Mouse (Mus musculus): ENCODE data around the gene Ctnnbl1.

The Ctnnbl1 gene

DNA sequence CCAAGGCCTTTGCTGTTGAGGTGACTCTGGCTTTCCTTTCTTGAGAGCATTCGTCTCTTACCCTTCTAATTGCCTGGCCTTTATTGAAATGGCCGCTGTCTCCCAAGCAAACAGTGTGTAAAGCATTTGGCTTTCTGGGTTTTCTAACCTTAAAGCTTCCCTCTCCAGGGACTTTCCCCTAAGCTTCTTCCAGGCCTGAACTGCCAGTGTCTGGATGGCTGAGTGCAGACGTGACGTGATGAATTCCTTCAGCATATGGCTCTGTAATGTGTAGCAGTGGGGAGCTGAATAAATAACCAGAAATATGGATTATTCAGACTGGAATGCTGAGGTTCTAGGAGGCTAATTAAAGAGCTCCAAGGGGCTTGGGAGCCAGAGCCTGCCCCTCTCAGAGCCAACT is 84.1 kb downstream of the Ctnnbl1 start:
- DNase-seq (ENCODE audit: low read depth): no peak

DNA sequence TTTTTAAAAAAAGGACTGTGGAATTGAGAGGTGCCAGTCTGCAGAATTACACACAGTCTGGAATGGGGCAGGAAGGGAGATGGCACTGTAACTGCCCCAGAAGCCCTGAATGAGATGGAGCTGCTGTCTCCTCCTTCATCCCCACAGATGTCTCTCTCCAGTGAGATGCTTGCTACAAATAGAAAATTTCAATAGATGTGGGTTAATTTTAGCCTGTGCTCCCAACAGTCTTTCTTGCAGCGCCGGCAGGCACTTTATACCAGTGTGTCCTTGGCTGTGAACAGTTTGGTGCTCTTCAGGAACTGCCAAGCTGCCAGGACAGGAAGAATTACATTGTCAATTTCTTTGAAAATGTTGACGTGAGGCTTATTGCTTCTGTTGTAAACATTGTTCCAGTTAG is 86.3 kb downstream of the Ctnnbl1 start:
- no peak for DNase-seq (ENCODE audit: low read depth)

DNA sequence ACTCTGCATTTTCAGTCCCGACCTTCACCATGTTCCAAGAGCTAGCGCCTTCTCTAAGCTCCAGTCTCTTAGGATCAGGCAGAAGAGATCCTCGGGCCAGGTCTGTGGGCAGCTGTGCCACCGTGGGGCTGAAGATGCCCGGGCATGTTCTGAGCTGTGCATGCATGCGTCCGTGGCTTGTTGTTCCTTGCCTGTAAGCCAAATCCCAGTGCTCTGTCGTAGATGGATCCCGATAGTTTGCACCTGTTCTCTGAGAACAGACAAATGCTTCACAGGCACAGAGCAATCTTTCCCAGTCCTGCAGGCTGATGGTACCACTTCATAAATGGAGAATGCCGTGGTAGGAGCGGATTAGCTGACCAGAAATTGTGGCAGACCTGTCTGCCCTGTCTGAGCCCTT is 87.0 kb downstream of the Ctnnbl1 start:
- DNase-seq (ENCODE audit: low read depth): no peak

DNA sequence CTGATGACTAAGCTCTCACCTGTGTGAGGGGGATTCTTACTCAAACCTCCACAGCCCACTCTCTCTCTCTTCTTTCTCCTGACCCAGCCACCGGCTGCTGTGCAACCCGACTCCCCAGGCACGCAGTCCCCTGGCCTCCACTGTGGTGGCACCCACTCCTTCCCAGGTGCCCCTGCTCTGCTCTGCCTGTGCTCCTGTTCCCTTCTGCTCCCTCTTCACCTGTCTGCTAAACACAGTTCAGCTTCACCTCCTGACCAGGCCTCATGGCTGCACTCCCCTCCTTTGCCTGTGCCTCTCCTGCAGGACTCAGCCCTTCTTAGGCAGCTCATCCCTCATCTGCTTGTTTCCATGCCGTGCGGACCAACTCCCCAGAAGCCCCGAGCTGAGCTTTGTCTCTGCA is 92.9 kb downstream of the Ctnnbl1 start:
- DNase-seq (ENCODE audit: low read depth): no peak

DNA sequence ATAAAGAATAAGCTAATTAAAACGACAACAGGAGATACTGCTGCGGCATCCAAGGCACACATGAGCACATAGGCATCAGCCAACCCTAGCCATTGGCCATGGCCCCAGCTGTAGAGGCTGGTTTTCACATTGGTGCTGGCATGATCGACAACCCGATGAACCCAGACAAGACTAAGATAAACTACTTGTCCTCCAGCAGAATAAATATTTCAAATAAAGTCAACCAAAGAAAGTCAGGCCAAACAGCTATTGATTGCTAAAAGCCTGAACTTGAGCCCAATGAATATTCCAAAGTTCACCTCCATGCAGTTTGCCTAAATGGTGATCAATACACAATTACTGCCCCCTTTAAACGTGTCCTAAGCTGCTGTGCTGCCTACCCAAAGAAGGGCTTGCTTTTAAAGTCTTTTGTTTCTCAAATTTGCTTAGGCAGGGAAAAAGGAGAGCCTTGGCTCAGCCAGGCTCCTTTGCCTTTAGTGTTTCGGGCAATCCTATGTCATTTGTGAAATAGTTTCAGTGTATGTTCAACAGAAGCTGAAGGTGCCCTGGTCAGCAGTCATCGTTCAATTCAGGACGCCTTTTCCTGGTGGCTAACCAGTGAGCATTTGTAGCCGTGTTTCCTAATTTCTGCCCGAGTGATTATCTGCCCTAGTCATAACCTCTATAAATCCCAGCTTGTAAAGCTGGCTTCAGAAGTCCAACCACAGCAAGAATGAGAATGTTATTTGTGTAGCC is 93.6 kb downstream of the Ctnnbl1 start:
- DNase-seq (ENCODE audit: low read depth): no peak

DNA sequence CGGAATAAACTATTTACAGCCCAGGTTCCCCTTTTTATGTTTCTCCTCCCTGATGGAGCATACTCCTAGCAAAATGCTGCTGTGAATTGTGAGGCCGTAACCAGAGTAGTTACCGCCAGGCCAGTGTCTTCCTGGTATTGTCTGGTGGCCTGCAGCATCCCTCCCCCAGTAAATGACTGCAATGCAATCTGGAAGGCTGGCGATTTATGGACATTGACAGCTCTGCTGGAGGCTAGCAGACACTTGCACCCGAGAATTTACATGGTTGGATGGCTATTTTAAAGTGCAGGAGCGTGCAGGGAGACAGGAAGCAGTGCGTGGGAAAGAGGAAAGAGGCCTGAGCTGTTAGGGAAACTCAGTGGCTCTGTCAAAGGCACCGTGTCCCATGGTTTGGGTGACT is 99.8 kb downstream of the Ctnnbl1 start:
- DNase-seq (ENCODE audit: low read depth): no peak

DNA sequence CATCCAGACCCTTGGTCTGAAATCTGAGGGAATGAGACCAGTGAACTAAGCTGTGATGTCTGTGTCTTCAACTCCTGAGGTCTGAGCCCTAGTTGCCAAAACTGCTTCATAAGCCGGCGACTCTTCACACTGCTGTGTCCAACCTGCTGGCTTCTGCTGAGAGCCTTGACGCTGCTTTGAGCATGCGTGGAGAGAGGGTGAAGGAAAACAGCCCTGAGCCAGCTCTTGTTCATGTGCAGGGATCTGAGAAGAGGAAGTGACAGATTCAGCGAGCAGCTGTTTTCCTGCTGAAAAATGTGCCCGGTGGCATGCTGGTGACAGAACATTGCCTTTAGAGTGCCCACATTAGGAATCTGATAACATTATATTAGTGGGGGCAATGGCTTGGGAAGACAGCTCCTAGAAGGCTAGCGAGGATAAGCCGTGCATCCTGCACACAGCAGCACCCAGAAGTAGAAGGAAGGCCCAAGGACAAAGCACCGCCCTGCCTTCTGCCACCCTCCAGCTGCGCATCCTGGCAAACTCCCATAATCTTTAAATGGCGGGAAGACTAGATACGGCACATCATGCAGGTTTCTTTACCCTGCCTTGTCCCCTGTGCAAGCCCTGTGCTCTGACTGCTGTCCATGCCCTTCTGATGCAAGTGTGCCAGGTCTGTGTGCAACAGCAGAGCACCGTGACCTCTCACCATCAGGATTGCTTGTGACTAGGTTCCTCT is 101.2 kb downstream of the Ctnnbl1 start:
- DNase-seq (ENCODE audit: low read depth): no peak

DNA sequence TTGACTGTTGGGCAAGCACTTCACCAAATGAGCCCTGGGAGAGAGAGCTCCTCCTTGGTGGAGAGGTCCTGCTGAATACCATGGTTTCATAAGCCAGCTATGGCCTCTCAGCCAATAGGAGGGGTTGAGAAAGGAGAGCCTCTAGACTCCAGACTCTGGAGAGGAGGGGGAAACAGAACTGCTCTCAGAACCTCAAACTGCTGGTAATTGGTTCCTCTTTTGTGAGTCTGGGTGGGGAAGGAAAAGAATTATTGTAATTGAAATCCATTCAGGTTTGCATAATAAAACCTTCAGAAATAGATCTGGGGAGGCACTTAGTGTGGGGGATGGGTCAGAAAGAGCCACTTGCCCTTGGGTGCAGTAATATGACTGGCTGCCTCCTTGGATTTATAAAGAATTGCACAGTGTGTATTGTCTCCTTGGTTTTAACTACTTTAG is 103.5 kb downstream of the Ctnnbl1 start:
- DNase-seq (ENCODE audit: low read depth): no peak

DNA sequence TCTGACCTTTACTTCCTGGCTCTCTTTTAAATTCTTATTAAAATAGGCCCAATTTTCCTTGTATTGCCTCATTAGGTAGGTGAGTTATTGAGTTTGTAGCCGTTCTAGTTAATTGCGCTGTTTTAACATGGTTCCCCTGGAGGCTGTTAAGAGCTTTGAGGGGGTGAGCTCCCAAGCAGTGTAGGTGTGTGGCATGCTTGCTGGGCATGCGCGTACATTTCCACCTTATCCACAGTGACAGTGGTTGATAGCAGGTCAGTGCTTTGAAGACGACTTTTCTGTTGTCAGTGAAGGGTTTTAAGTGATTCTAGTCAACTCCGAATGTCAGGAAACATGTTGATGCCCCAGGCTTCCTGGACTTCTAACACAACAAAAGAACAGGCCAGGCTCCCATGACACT is 103.9 kb downstream of the Ctnnbl1 start:
- no peak for DNase-seq (ENCODE audit: low read depth)

DNA sequence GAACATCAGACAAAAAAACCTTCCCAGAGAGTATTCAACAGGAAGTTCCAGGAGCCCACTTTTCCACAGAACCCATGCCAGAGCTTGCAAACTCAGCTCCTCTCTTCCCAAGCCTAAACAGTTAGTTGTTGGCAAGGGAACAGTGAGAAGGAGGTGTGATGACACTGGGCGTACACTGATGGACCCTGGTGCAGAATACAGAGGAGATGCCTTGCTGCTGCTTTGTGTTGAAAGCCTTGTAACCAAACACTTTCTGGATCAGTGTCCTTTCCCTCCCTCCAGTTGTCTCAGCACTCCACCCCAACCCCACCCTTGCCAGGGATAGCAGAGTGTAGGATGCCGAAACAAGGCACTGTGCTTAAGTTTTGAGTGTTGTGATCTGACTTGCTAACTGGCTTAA is 107.5 kb downstream of the Ctnnbl1 start:
- DNase-seq (ENCODE audit: low read depth): no peak

DNA sequence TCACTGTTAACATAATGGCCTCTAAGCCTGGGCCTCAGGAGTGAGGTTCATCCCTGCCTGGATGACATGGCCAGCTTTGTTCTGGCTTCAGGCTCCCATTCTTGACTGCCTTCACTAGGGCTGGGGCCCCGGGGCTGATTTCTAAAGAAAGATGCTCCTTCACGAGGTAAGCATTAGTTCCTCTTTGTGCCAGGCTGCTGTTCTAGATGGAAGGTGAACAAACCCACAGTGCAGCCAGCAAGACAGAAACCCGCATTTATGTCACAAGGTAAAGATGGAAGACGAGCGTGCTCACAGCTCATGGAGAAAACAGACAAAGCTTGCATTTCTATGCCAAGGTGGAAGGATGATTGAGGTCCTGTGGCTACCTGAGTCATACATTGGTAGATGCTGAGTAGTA is 108.6 kb downstream of the Ctnnbl1 start:
- no peak for DNase-seq (ENCODE audit: low read depth)

DNA sequence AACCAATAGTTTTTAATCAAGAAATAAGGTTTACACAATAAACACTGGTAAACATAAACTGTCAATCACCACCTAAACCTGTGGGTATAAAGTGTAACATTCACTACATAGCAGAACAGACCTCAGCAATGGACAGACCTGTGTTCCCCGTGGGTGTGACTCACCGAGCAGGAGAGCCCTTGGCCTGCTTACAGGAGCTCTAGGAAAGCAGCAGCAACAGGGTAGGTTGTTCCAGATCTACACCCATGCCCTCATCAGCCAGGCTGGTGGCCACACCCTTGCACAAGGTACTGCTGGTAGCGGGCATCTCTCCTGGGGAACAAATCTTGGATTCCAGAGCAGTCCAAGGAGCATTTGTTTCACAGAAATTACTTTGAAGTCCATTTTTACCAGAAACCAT is 115.9 kb downstream of the Ctnnbl1 start:
- DNase-seq (ENCODE audit: low read depth): no peak

DNA sequence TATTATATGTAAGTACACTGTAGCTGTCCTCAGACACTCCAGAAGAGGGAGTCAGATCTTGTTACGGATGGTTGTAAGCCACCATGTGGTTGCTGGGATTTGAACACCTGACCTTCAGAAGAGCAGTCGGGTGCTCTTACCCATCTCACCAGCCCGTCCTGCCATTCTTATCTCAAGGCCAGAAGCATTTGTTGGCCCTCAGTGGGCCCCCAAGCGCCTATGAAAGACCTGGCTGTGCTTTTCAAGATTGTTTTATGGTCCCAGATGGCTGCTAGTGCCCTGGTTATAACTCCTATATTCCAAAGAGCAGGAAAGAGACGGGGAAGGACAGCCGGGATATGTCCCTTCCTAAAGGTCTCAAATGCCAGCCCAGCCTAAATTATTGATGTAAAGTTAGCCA is 118.6 kb downstream of the Ctnnbl1 start:
- DNase-seq (ENCODE audit: low read depth): no peak

DNA sequence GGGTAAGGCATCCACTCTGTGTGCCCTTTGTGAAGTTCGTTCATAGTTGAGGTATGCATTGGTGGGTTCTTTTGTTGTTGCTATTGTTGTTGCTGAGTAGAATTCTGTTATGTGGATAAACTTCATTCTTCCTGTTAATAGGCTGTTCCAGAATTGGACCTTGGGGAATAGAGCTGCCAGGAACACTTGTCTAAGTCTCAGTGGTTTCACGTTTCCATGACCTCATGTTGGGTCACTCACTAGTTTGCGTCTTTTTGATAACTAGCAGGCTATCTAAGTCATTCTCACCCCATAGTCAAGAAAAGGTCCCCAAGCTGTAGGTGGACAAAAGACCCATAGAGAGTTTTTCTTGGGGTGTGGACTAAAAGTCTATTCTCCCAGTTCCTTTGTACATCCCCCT is 120.3 kb downstream of the Ctnnbl1 start:
- DNase-seq (ENCODE audit: low read depth): no peak

DNA sequence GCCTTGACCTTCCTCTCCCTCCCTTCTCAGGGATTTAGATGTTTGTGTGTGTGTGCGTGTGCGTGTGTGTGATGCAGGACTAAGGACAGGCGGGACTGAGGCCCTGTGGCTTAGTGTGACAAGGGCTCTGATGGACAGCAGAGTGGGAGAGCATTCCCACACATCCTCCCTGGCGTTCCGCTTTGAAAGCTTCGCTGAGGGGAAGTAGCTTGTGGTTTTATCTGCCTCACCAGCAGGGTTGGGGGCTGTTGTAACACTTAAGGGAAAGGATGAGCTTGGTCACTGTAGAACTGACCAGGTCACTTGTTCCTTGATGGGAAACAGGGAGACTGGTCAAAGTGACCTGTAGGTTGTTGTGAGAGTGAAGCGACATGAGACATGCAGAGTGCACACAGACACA is 121.1 kb downstream of the Ctnnbl1 start:
- DNase-seq (ENCODE audit: low read depth): no peak

DNA sequence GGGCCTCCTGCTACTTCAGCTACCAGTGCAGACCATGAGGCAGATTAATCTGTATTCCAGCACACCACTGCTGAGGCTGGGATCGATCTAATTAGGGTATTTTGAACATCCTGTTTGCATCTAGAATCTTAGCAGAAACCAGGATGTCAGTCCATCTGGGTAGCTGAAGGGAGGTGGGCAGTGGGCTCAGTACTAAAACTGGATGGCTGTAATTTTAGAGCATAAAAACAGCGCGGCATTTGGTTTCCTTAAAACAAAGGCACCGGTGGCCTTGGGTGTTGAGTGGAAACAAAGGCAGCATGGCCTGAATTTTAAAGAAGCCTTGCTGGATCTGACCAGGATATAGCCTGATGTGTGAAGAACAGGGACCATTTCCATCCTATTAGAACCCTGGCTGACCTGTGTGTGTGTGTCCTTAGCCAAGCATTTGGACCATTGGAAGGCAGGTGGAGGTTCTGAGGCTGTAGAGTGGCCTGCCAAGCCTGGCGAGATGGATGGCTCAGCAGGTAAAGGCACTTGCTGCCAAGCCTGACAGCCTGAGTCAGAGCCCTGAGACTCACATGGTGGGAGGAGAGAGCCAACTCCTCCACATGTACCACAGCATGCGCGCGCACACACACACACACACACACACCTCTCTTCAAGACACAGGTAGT is 122.0 kb downstream of the Ctnnbl1 start:
- DNase-seq (ENCODE audit: low read depth): no peak

DNA sequence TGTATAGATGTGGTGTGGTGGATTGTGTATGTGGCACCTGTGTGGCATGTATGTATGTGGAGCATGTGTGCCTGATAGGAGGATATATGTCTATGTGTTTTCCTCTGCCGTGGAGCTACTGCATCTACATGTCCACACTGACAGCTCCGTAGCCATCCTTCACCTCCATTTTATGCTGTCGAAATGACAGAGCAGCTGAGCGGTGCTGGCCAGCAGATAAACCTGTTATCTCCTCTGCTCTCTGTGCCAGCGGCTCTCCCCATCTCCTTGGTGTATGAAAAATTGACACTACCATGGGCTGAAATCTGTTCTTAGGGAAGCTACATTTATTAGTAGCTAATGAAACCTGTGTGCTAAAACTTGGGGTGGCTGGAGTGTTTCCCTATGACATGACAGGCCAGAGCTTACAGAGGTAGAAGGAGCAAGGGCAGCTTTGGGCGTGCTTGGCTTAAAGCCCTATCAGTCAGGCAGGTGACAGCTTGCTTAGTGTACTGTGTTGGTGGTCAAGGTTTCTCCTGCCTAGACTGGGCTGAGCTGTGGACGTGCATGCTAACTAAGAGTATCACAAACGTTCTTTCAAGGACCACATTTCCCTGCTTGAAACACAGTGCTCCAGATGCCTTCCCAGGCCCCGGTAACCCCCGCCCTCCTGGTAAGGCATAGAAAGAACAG is 124.2 kb downstream of the Ctnnbl1 start:
- DNase-seq (ENCODE audit: low read depth): no peak

DNA sequence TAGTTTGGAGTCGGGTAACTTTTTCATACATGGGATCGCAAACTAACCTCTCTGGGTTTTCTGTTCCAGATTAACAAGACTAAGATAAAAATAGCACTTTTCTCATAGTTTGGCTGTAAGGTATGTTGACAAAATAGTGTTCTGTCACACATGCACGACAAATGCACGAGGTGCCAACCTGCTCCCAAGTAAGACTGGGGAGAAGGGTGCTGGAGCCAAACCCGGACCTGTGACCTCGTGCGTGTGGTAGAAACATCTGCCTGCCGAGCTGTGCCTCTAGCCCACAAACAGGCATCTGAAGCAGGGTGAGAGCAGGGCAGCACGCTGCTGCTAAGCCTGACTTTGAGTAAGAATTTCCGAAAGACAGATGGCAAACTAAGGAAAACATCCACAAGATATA is 125.1 kb downstream of the Ctnnbl1 start:
- no peak for DNase-seq (ENCODE audit: low read depth)

DNA sequence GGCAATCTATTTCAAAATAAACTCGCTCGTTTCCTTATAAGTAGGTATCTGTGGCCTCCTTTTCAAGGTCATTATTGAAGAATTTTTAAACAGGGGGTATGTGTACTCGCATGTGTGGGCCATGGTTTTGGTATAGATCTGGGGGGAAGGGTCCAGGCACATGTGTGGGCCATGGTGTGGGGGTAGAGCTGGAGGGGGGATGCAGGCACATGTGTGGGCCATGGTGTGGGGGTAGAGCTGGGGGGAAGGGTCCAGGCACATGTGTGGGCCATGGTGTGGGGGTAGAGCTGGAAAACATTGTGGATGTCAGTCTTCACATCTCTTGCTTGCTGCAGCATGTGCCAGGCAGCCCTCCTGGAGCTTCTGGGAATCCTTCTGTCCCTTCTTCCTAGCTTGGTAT is 129.9 kb downstream of the Ctnnbl1 start:
- no peak for DNase-seq (ENCODE audit: low read depth)

DNA sequence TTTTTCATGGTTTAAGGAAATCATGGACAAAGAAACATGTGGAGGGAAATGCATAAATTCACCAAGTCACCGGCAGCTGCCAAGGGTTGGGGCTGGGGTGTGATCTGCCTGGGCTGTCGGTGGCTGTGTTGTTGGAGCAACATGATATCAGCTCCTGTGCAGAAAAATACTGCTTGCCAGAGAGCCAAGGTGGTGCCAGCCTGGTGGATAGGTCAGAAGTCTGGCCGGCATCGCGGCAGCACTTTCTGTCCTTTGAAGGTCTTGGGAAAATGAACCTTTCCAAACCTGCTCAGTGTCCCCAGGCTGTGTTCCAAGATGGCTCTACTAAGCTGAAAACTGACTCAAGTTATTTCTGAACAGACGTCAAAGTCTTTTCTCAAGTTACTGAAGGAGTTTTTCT is 133.0 kb downstream of the Ctnnbl1 start:
- DNase-seq (ENCODE audit: low read depth): no peak

DNA sequence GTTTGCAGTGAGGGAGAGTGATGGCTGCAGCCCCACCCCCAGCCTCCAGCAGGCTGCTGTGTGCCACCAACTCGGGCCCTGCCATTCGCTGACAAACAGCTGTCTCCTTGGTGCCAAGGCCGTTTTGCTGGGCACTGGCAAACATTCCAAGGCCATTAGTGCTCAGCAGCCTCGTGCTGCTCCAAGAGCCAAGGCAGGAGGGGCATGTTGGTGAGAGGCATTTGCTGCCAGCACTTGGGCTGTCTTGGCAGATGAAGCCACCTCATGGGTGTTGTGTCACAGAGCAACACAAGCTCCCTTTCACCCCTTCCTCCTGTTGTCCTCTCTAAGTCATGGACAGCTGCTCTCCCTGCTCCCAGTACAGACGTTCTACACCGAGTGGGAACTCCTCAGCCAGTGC is 136.0 kb downstream of the Ctnnbl1 start:
- no peak for DNase-seq (ENCODE audit: low read depth)

DNA sequence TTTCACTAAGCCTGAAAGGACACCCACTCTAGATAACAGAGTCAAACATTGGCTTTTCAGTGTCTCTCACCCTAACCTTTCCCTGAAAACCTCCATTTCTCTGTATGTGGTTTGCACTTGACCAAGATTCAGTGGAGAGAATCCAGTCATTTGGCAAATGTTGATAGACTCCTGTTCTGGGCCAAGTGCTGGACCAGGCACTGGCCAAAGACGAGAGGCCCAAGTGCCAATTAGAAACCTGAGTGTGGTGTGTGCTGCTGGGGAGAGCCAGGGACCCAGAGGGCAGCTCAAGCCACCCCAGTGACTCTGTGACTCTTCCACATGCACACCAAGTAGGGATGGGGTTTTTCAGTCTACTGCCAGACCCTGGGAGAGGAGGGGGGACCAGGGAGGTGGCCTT is 136.5 kb downstream of the Ctnnbl1 start:
- no peak for DNase-seq (ENCODE audit: low read depth)

DNA sequence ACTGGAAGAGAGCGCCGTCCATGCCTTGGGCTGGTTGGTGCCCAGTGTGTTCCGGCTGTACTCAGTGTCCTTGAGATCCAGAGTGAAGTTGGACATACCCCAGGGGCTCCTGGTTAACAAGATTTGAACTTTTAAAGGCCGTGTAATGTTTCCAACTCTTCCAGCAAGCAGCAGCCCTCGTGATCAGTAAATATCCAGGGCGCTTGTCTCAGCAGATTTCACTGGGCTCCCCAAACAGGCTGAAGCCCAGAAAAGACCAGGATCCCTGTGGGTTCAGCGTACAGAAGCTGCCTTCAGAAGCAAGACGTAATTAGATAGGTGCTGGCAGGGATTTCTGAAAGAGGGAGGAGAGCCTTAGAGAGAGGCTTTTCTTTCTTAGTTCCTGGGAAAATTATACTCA is 137.9 kb downstream of the Ctnnbl1 start:
- DNase-seq (ENCODE audit: low read depth): no peak
